Mouse (Mus musculus) heart, embryonic 13.5 days (tissue): ENCODE data around the gene Myl4. TPM values are rescaled to one million over a fixed set of nuclear protein-coding genes. Genes with fewer than 3 reads are reported as not detected.
"Not testable (repeated sequence)": the region's sequence is repeated elsewhere in the genome, so short reads cannot be mapped to it uniquely, and the experiment has no call there.

Experiments used
- ATAC-seq: fragments of 200-750 bp; cut with Nextera tagmentation; 2 replicates; pipeline ENCODE4 v1.8.0; 2017; ENCODE audit warnings: moderate TSS enrichment; ENCODE audit not compliant: insufficient number of reproducible peaks, low FRiP score, low TSS enrichment; ENCODE audit errors: extremely low read depth
- H3K27ac ChIP-seq: fragments of 300-500 bp; sonication (generic); replicated peaks from 2 replicates; pipeline ENCODE4 v1.5.1; 2015; ENCODE audit warnings: moderate library complexity, mild to moderate bottlenecking, inconsistent platforms
- H3K27me3 ChIP-seq: fragments of 300-500 bp; sonication (generic); replicated peaks from 2 replicates; pipeline ENCODE4 v1.6.1; 2015; ENCODE audit warnings: mild to moderate bottlenecking, inconsistent platforms
- H3K36me3 ChIP-seq: fragments of 300-500 bp; sonication (generic); 2 replicates; pipeline ENCODE4 v1.6.1; 2015; ENCODE audit warnings: mild to moderate bottlenecking, inconsistent platforms
- H3K4me1 ChIP-seq: fragments of 300-500 bp; sonication (generic); 2 replicates; pipeline ENCODE4 v1.6.1; 2015; ENCODE audit warnings: inconsistent platforms
- H3K4me2 ChIP-seq: fragments of 300-500 bp; sonication (generic); 2 replicates; pipeline ENCODE4 v1.6.1; 2015; ENCODE audit warnings: inconsistent platforms, mild to moderate bottlenecking, moderate library complexity
- H3K4me3 ChIP-seq: fragments of 300-500 bp; sonication (generic); 2 replicates; pipeline ENCODE4 v1.5.1; 2015; ENCODE audit warnings: moderate library complexity, mild to moderate bottlenecking, inconsistent platforms
- H3K9ac ChIP-seq: fragments of 300-500 bp; sonication (generic); 2 replicates; pipeline ENCODE4 v1.6.1; 2015; ENCODE audit warnings: inconsistent platforms, mild to moderate bottlenecking, moderate library complexity
- H3K9me3 ChIP-seq: fragments of 300-500 bp; sonication (generic); 2 replicates; pipeline ENCODE4 v1.6.1; 2016; ENCODE audit warnings: inconsistent platforms
- WGBS: fragments of 180-500 bp; shearing (Covaris S2); methylation state at CpG from one replicate; pipeline ENCODE4 v1.1.7; 2015; ENCODE audit warnings: mixed read lengths; 5-methylcytosine and 5-hydroxymethylcytosine counted together
- polyA plus RNA-seq: library from polyadenylated mRNA; unstranded; fragments of >200 nt; fragmentation: Nextera tagmentation; extraction: Ambion mirVana; gene quantifications from 2 replicates; pipeline ENCODE4 v1.2.1, GENCODE M21; 2015

Myl4 gene
- polyA plus RNA-seq, 1 experiment from 2014 or later, result 2,381 TPM

GRCm38 (mm10) chr11:104549438-104550405 is 741 bp upstream of the Myl4 start:
- peak; percentile 67 for ATAC-seq
- H3K4me3 ChIP-seq, result peak overlapping the region; percentile 98
- WGBS, result under 1% methylated on average over 53 of the region's 53 CpGs
- peak overlapping the region; percentile 100 for H3K9ac ChIP-seq
- peak overlapping the region; percentile 96 for H3K27ac ChIP-seq
- H3K4me1 ChIP-seq, result peaks cover 49% of the 10 kb centered on the region
- H3K9me3 ChIP-seq, result no peaks in the 10 kb centered on the region
- H3K27me3 ChIP-seq, result no peaks in the 10 kb centered on the region
- peak overlapping the region; percentile 86 for H3K4me2 ChIP-seq
- peaks cover 13% of the 10 kb centered on the region; the same call in 1 of the 2 replicates for H3K36me3 ChIP-seq

DNA sequence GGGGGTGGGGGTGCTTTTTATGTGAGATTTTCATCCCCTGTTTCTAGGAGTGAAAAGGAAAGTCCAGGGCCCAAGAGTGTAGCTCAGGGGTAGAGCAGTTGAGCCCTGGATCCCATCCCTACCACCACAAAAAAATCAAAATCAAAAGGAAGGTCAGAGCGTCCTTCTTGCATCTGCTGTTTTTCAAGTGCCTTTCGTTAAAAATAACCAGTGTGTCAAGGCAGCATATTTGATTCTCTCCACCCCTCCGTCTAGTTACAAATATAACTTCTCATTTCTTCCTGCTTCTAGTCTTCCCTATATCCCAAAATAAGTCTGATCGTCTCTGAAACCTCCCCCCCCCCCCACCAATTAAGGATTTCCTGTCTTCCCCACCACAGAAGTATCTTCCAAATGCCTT is 7.6 kb downstream of the Myl4 start:
- WGBS, result 25% methylated on average over 4 of the region's 4 CpGs
- ATAC-seq, result no peak

GRCm38 (mm10) chr11:104558651-104559403 is 8.4 kb downstream of the Myl4 start:
- WGBS, result 50% methylated on average over 4 of the region's 4 CpGs
- Histone ChIP-seq H3K9me3 (no peaks in the 10 kb centered on the region), H3K9ac (peak overlapping the region; percentile 67), H3K4me1 (peaks cover 55% of the 10 kb centered on the region), H3K27me3 (no peaks in the 10 kb centered on the region), H3K36me3 (no peaks in the 10 kb centered on the region), H3K27ac (peak overlapping the region; percentile 88), H3K4me2 (0 out of 2 replicates have a peak overlapping the region, but pooled peaks have one; percentile 39), H3K4me3 (no peak overlapping the region)
- ATAC-seq, result no peak

More for the DNA sequence above, 7.6 kb downstream of the Myl4 start:
- Histone ChIP-seq H3K27me3 (no peaks in the 10 kb centered on the region), H3K4me3 (no peak overlapping the region), H3K4me2 (peak overlapping the region; percentile 39), H3K36me3 (no peaks in the 10 kb centered on the region), H3K4me1 (peaks cover 49% of the 10 kb centered on the region), H3K9me3 (no peaks in the 10 kb centered on the region), H3K9ac (peak overlapping the region; percentile 65), H3K27ac (peak overlapping the region; percentile 88)

DNA sequence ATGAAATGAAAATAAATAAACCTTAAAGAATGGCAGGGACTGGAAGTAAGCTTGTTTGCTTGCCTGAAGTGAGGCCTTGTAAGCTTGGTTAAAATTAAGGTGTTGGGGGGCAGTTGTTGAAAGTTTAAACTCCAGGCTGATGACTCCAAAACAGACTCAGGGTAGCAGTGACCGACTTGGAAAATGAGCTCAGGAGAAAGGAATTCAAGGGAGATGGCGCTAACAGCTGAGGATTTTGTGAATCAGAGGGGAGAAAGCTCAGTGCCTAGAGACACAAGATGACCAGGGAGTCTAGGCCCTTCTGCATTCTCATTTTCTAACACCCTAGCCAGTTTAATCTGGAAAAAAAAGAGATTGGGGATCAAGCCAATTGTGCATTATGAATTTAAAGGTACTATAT is 10.5 kb downstream of the Myl4 start:
- H3K4me1 ChIP-seq, result peaks cover 64% of the 10 kb centered on the region

GRCm38 (mm10) chr11:104563496-104563895 is 13.0 kb downstream of the Myl4 start:
- ATAC-seq, result no peak
- H3K4me1 ChIP-seq, result peaks cover 77% of the 10 kb centered on the region
- no peak overlapping the region for H3K4me3 ChIP-seq

More for the DNA sequence above, 10.5 kb downstream of the Myl4 start:
- Histone ChIP-seq H3K9ac (0 out of 2 replicates have a peak overlapping the region, but pooled peaks have one; percentile 25), H3K9me3 (no peaks in the 10 kb centered on the region), H3K27me3 (no peaks in the 10 kb centered on the region), H3K4me2 (peak overlapping the region; percentile 39), H3K4me3 (no peak overlapping the region), H3K27ac (peak overlapping the region; percentile 88), H3K36me3 (no peaks in the 10 kb centered on the region)
- 0 out of 2 replicates have a peak, but pooled peaks have one; percentile 31 for ATAC-seq
- 5% methylated on average over 2 of the region's 2 CpGs for WGBS

DNA sequence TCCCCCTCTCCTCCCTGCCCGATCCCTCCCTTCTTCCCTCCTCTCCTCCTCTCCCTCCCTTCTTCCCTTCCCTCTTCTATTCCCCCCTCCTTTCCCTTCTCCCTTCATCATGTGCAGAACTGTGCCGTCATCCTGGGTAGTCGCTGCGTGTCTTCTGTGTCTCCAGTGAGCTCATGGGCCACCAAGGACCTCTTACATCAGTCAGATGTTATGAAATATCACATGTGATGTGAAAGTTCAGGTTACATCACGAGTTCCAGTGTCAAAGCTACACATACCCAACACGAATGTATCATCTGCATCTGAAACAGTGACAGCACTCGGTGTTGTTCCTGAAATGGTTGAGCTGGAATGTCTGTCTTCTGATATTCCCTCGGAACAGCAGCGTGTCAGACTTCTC is 14.7 kb downstream of the Myl4 start:
- ATAC-seq, result no peak
- Histone ChIP-seq H3K36me3 (no peaks in the 10 kb centered on the region), H3K4me3 (no peak overlapping the region), H3K4me2 (no peak overlapping the region), H3K4me1 (peaks cover 65% of the 10 kb centered on the region), H3K27me3 (no peaks in the 10 kb centered on the region), H3K9me3 (no peaks in the 10 kb centered on the region), H3K9ac (no peak overlapping the region), H3K27ac (no peak overlapping the region)
- WGBS, result 64% methylated on average over 9 of the region's 9 CpGs

More at GRCm38 (mm10) chr11:104563496-104563895, 13.0 kb downstream of the Myl4 start:
- Histone ChIP-seq H3K27me3 (no peaks in the 10 kb centered on the region), H3K9ac (no peak overlapping the region), H3K9me3 (no peaks in the 10 kb centered on the region), H3K36me3 (no peaks in the 10 kb centered on the region), H3K4me2 (no peak overlapping the region), H3K27ac (peak overlapping the region; percentile 59; the same call in 1 of the 2 replicates)
- WGBS, result 30% methylated on average over 1 of the region's 1 CpGs

GRCm38 (mm10) chr11:104566097-104566496 is 15.6 kb downstream of the Myl4 start:
- Histone ChIP-seq H3K27ac (peak overlapping the region; percentile 25), H3K4me1 (peaks cover 57% of the 10 kb centered on the region), H3K9ac (no peak overlapping the region), H3K27me3 (no peaks in the 10 kb centered on the region), H3K36me3 (no peaks in the 10 kb centered on the region), H3K4me2 (no peak overlapping the region), H3K9me3 (no peaks in the 10 kb centered on the region), H3K4me3 (no peak overlapping the region)
- no peak for ATAC-seq
- WGBS, result 60% methylated on average over 6 of the region's 6 CpGs

GRCm38 (mm10) chr11:104566796-104567195 is 16.3 kb downstream of the Myl4 start:
- no peak for ATAC-seq
- Histone ChIP-seq H3K4me1 (peaks cover 56% of the 10 kb centered on the region), H3K4me3 (no peak overlapping the region), H3K4me2 (no peak overlapping the region), H3K9ac (no peak overlapping the region), H3K36me3 (no peaks in the 10 kb centered on the region), H3K27me3 (no peaks in the 10 kb centered on the region), H3K9me3 (no peaks in the 10 kb centered on the region), H3K27ac (0 out of 2 replicates have a peak overlapping the region, but pooled peaks have one; percentile 25)
- 79% methylated on average over 2 of the region's 2 CpGs for WGBS

GRCm38 (mm10) chr11:104567736-104568135 is 17.3 kb downstream of the Myl4 start:
- H3K9ac ChIP-seq, result peak overlapping the region; percentile 59; the same call in 1 of the 2 replicates
- WGBS, result 49% methylated on average over 9 of the region's 9 CpGs

GRCm38 (mm10) chr11:104568326-104568725 is 17.9 kb downstream of the Myl4 start:
- H3K36me3 ChIP-seq, result no peaks in the 10 kb centered on the region
- no peak for ATAC-seq
- 93% methylated on average over 4 of the region's 4 CpGs for WGBS
- H3K27me3 ChIP-seq, result no peaks in the 10 kb centered on the region
- no peak overlapping the region for H3K9ac ChIP-seq
- no peak overlapping the region for H3K4me2 ChIP-seq
- no peaks in the 10 kb centered on the region for H3K9me3 ChIP-seq
- H3K27ac ChIP-seq, result peak overlapping the region; percentile 56
- no peak overlapping the region for H3K4me3 ChIP-seq
- peaks cover 59% of the 10 kb centered on the region for H3K4me1 ChIP-seq

More at GRCm38 (mm10) chr11:104567736-104568135, 17.3 kb downstream of the Myl4 start:
- Histone ChIP-seq H3K27ac (peak overlapping the region; percentile 56), H3K36me3 (no peaks in the 10 kb centered on the region), H3K27me3 (no peaks in the 10 kb centered on the region), H3K4me2 (no peak overlapping the region), H3K9me3 (no peaks in the 10 kb centered on the region), H3K4me3 (no peak overlapping the region), H3K4me1 (peaks cover 58% of the 10 kb centered on the region)
- no peak for ATAC-seq

- 74% methylated on average over 8 of the region's 8 CpGs for WGBS
- H3K9ac ChIP-seq, H3K27ac ChIP-seq, H3K4me3 ChIP-seq, H3K36me3 ChIP-seq, H3K9me3 ChIP-seq, H3K4me2 ChIP-seq, H3K27me3 ChIP-seq, ATAC-seq: not testable (repeated sequence)
- peaks cover 50% of the 10 kb centered on the region for H3K4me1 ChIP-seq
Measured at GRCm38 (mm10) chr11:104570515-104570914, 20.1 kb downstream of the Myl4 start.
